Mouse (Mus musculus): Measurements from ENCODE around the gene Zic1. TPM values are rescaled to one million over a fixed set of nuclear protein-coding genes. Genes with fewer than 3 reads are reported as not detected.

Gene Zic1
- total RNA-seq, 2 experiments from 2014 or later: 10.1 to 10.3 TPM

GRCm38 (mm10) chr9:91355270-91355589, 10.4 kb downstream of the Zic1 start:
- no peak for DNase-seq (ENCODE audit: low spot score in 2 of 2)

GRCm38 (mm10) chr9:91354434-91355269, 11.0 kb downstream of the Zic1 start:
- no peak for DNase-seq (ENCODE audit: low spot score in 2 of 2)

- no peak for DNase-seq (ENCODE audit: low spot score in 2 of 2)
Measured at GRCm38 (mm10) chr9:91353551-91354433, 11.8 kb downstream of the Zic1 start.

- no peak for DNase-seq (ENCODE audit: low spot score in 2 of 2)
Measured at GRCm38 (mm10) chr9:91352786-91353185, 12.8 kb downstream of the Zic1 start.

- DNase-seq (ENCODE audit: low spot score in 2 of 2): no peak
Measured at GRCm38 (mm10) chr9:91351961-91352411, 13.6 kb downstream of the Zic1 start.

GRCm38 (mm10) chr9:91351361-91351760, 14.2 kb downstream of the Zic1 start:
- no peak for DNase-seq (ENCODE audit: low spot score in 2 of 2)

- no peak for DNase-seq (ENCODE audit: low spot score in 2 of 2)
Measured at GRCm38 (mm10) chr9:91350861-91351291, 14.7 kb downstream of the Zic1 start.

- DNase-seq (ENCODE audit: low spot score in 2 of 2): no peak
Measured at GRCm38 (mm10) chr9:91350211-91350791, 15.3 kb downstream of the Zic1 start.

- DNase-seq (ENCODE audit: low spot score in 2 of 2): no peak
Measured at GRCm38 (mm10) chr9:91348746-91349145, 16.9 kb downstream of the Zic1 start.

GRCm38 (mm10) chr9:91347591-91347990, 18.0 kb downstream of the Zic1 start:
- DNase-seq (ENCODE audit: low spot score in 2 of 2): no peak

Other genes starting within 250 kb of the Zic1 start
- gene Zic4, start 3.4 kb downstream of the Zic1 start, total RNA-seq (2021): 1 to 10 TPM; 1.4 to 4.1 TPM